Mouse (Mus musculus): ENCODE results near the gene Rimkla.

Gene Rimkla

GRCm38 (mm10) chr4:119467720-119468380 is 24.6 kb downstream of the Rimkla start:
- peak; percentile 75 to 77 for DNase-seq

- peak; percentile 56 to 66 for DNase-seq
Observed at GRCm38 (mm10) chr4:119465841-119466240, 26.6 kb downstream of the Rimkla start.

GRCm38 (mm10) chr4:119463756-119464419 is 28.5 kb downstream of the Rimkla start:
- peak in 1 of 2 experiments; percentile 34 for DNase-seq

GRCm38 (mm10) chr4:119462858-119463755 is 29.3 kb downstream of the Rimkla start:
- peak; percentile 91 to 96 for DNase-seq

- DNase-seq, result no peak
Observed at GRCm38 (mm10) chr4:119462457-119462856, 30.0 kb downstream of the Rimkla start.

- peak; percentile 87 for DNase-seq
Observed at GRCm38 (mm10) chr4:119460728-119461141, 31.7 kb downstream of the Rimkla start.

- peak; percentile 72 to 78 for DNase-seq
Observed at GRCm38 (mm10) chr4:119460296-119460695, 32.1 kb downstream of the Rimkla start.

GRCm38 (mm10) chr4:119453533-119453932 is 38.9 kb downstream of the Rimkla start:
- no peak for DNase-seq

- DNase-seq, result no peak
Observed at GRCm38 (mm10) chr4:119453128-119453527, 39.3 kb downstream of the Rimkla start.

GRCm38 (mm10) chr4:119450436-119450835 is 42.0 kb downstream of the Rimkla start:
- DNase-seq, result no peak

- DNase-seq, result no peak
Observed at GRCm38 (mm10) chr4:119447786-119448185, 44.6 kb downstream of the Rimkla start.

GRCm38 (mm10) chr4:119447261-119447660 is 45.2 kb downstream of the Rimkla start:
- DNase-seq, result no peak

- DNase-seq, result no peak
Observed at GRCm38 (mm10) chr4:119442539-119442938, 49.9 kb downstream of the Rimkla start.

GRCm38 (mm10) chr4:119441836-119442235 is 50.6 kb downstream of the Rimkla start:
- DNase-seq, result no peak

- DNase-seq, result no peak
Observed at GRCm38 (mm10) chr4:119437936-119438335, 54.5 kb downstream of the Rimkla start.

GRCm38 (mm10) chr4:119430678-119431077 is 61.8 kb downstream of the Rimkla start:
- DNase-seq, result peak; percentile 86 to 90

GRCm38 (mm10) chr4:119427680-119428079 is 64.7 kb downstream of the Rimkla start:
- peak in 1 of 2 experiments; percentile 22 for DNase-seq

GRCm38 (mm10) chr4:119425601-119426000 is 66.8 kb downstream of the Rimkla start:
- no peak for DNase-seq

- DNase-seq, result no peak
Observed at GRCm38 (mm10) chr4:119425077-119425476, 67.4 kb downstream of the Rimkla start.

- DNase-seq, result peak; percentile 94 to 95
Observed at GRCm38 (mm10) chr4:119422294-119422964, 70.0 kb downstream of the Rimkla start, which contains the start of the genes Ppcs and Zmynd12. Gene Ppcs (minus strand): TSS chr4:119422420. Gene Zmynd12 (plus strand): TSS chr4:119422814.

- peak in 1 of 2 experiments; percentile 71 for DNase-seq
Observed at GRCm38 (mm10) chr4:119421921-119422293, 70.5 kb downstream of the Rimkla start.

GRCm38 (mm10) chr4:119421191-119421590 is 71.2 kb downstream of the Rimkla start:
- no peak for DNase-seq

- DNase-seq, result no peak
Observed at GRCm38 (mm10) chr4:119417894-119418293, 74.5 kb downstream of the Rimkla start.
